Mouse (Mus musculus) CH12.LX (cell line): ENCODE results near the gene Zbtb24. TPM values are rescaled to one million over a fixed set of nuclear protein-coding genes. Genes with fewer than 3 reads are reported as not detected.

Experiments used
- DNase-seq: peaks from one replicate; pipeline ENCODE4 v3.0.0-alpha.2; 2013; ENCODE audit errors: extremely low read depth
- H3K27ac ChIP-seq: 2 replicates; pipeline ENCODE4 v1.5.1; 2012; ENCODE audit warnings: low read depth, mild to moderate bottlenecking, control low read depth, moderate library complexity; ENCODE audit not compliant: insufficient read depth
- H3K27me3 ChIP-seq: replicated peaks from 2 replicates; pipeline ENCODE3; 2012; ENCODE audit warnings: inconsistent platforms
- H3K36me3 ChIP-seq, 2 experiments: replicated peaks in 1 of 2; 2 replicates each; pipeline versions ENCODE3 to v1.6.1; 2012; ENCODE audit warnings: inconsistent platforms in 1 of 2, low read length in 1 of 2, mild to moderate bottlenecking in 1 of 2, mixed read lengths in 1 of 2, moderate library complexity in 1 of 2; ENCODE audit not compliant: control insufficient read depth in 1 of 2, insufficient read depth in 1 of 2
- H3K4me1 ChIP-seq, 2 experiments: 2 replicates each; pipeline ENCODE4 v1.6.1; 2012; ENCODE audit warnings: inconsistent platforms in 1 of 2, moderate library complexity in 1 of 2; ENCODE audit not compliant: insufficient read depth in 2 of 2, control insufficient read depth in 1 of 2
- H3K4me2 ChIP-seq: 2 replicates; pipeline ENCODE4 v1.6.1; 2012; ENCODE audit warnings: low read depth, mild to moderate bottlenecking, control low read depth; ENCODE audit not compliant: poor library complexity, insufficient read depth, severe bottlenecking
- H3K4me3 ChIP-seq, 3 experiments: fragments of 150-350 bp in 1 of 3; sonication (generic) in 1 of 3; replicated peaks in 1 of 3; 2 replicates each; pipeline versions ENCODE3 to v1.5.1; 2011 to 2012; ENCODE audit warnings: low read depth in 2 of 3, low read length in 2 of 3, mild to moderate bottlenecking in 2 of 3, moderate library complexity in 2 of 3, control low read depth in 1 of 3, improper control_type of control experiment in 1 of 3, inconsistent platforms in 1 of 3, mixed read lengths in 1 of 3; ENCODE audit not compliant: poor library complexity in 1 of 3
- H3K79me2 ChIP-seq: replicated peaks from 2 replicates; pipeline ENCODE4 v1.6.1; 2012; ENCODE audit warnings: mild to moderate bottlenecking, moderate library complexity; ENCODE audit not compliant: control insufficient read depth, poor library complexity, insufficient read depth, severe bottlenecking; ENCODE audit errors: extremely low read depth
- H3K9ac ChIP-seq: 2 replicates; pipeline ENCODE4 v1.6.1; 2012; ENCODE audit warnings: low read depth, mild to moderate bottlenecking, control low read depth, moderate library complexity; ENCODE audit not compliant: insufficient read depth
- H3K9me3 ChIP-seq: replicated peaks from 2 replicates; pipeline ENCODE3; 2012; ENCODE audit warnings: low read length, inconsistent platforms, mixed read lengths
- CHD2 ChIP-seq: IDR thresholded peaks from 2 replicates; pipeline ENCODE4 v1.6.1; 2011; ENCODE audit warnings: low read length, improper control_type of control experiment
- CTCF ChIP-seq, 2 experiments: IDR thresholded peaks in 1 of 2; conservative IDR thresholded peaks in 1 of 2; 2 replicates each; pipeline ENCODE4 v1.5.1; 2011 to 2012; ENCODE audit warnings: low read depth in 2 of 2, low read length in 2 of 2, improper control_type of control experiment in 1 of 2, inconsistent platforms in 1 of 2, mild to moderate bottlenecking in 1 of 2, moderate library complexity in 1 of 2
- ELF1 ChIP-seq: IDR thresholded peaks from 2 replicates; pipeline ENCODE4 v1.6.1; 2014; ENCODE audit warnings: low read depth, mild to moderate bottlenecking, inconsistent platforms, low read length, improper control_type of control experiment
- EP300 ChIP-seq: IDR thresholded peaks from 2 replicates; pipeline ENCODE4 v1.6.1; 2011; ENCODE audit warnings: low read length, improper control_type of control experiment
- HCFC1 ChIP-seq: IDR thresholded peaks from 2 replicates; pipeline ENCODE4 v1.6.1; 2012; ENCODE audit warnings: low read depth, mild to moderate bottlenecking, inconsistent platforms, low read length, improper control_type of control experiment
- IRF4 ChIP-seq: IDR thresholded peaks from 2 replicates; pipeline ENCODE4 v1.6.1; 2014; ENCODE audit warnings: low read depth, mild to moderate bottlenecking, inconsistent platforms, low read length, improper control_type of control experiment
- JUN ChIP-seq: IDR thresholded peaks from 2 replicates; pipeline ENCODE4 v1.6.1; 2011; ENCODE audit warnings: low read depth, mild to moderate bottlenecking, low read length, improper control_type of control experiment, moderate library complexity; ENCODE audit not compliant: insufficient read depth
- JUND ChIP-seq: conservative IDR thresholded peaks from 2 replicates; pipeline ENCODE4 v1.6.1; 2011; ENCODE audit warnings: low read depth, low read length, improper control_type of control experiment
- MAFK ChIP-seq: IDR thresholded peaks from 2 replicates; pipeline ENCODE4 v1.6.1; 2011; ENCODE audit warnings: low read length, improper control_type of control experiment; ENCODE audit not compliant: insufficient replicate concordance
- MAX ChIP-seq: IDR thresholded peaks from 2 replicates; pipeline ENCODE4 v1.6.1; 2011; ENCODE audit warnings: low read length, improper control_type of control experiment
- MAZ ChIP-seq: IDR thresholded peaks from 2 replicates; pipeline ENCODE4 v1.6.1; 2012; ENCODE audit warnings: low read depth, mild to moderate bottlenecking, inconsistent platforms, low read length, improper control_type of control experiment, moderate library complexity
- MEF2A ChIP-seq: IDR thresholded peaks from 2 replicates; pipeline ENCODE4 v1.6.1; 2014; ENCODE audit warnings: low read depth, mild to moderate bottlenecking, inconsistent platforms, low read length, improper control_type of control experiment, borderline replicate concordance
- MXI1 ChIP-seq: IDR thresholded peaks from 2 replicates; pipeline ENCODE4 v1.6.1; 2011; ENCODE audit warnings: mild to moderate bottlenecking, low read depth, low read length, improper control_type of control experiment
- POLR2A ChIP-seq: IDR thresholded peaks from 2 replicates; pipeline ENCODE4 v1.6.1; 2011; ENCODE audit warnings: low read depth, mild to moderate bottlenecking, improper control_type of control experiment, low read length
- POLR2AphosphoS2 ChIP-seq: IDR thresholded peaks from 2 replicates; pipeline ENCODE4 v1.6.1; 2011; ENCODE audit warnings: low read depth, low read length, improper control_type of control experiment
- RAD21 ChIP-seq: IDR thresholded peaks from 2 replicates; pipeline ENCODE4 v1.6.1; 2011; ENCODE audit warnings: low read depth, mild to moderate bottlenecking, low read length, improper control_type of control experiment, moderate library complexity
- RCOR1 ChIP-seq: conservative IDR thresholded peaks from 2 replicates; pipeline ENCODE4 v1.6.1; 2012; ENCODE audit warnings: low read depth, mild to moderate bottlenecking, inconsistent platforms, low read length, improper control_type of control experiment
- SMC3 ChIP-seq: IDR thresholded peaks from 2 replicates; pipeline ENCODE4 v1.6.1; 2011; ENCODE audit warnings: low read depth, low read length, improper control_type of control experiment
- TBP ChIP-seq: conservative IDR thresholded peaks from 2 replicates; pipeline ENCODE4 v1.6.1; 2011; ENCODE audit warnings: low read depth, low read length, improper control_type of control experiment
- UBTF ChIP-seq: IDR thresholded peaks from 2 replicates; pipeline ENCODE4 v1.6.1; 2012; ENCODE audit warnings: low read depth, mild to moderate bottlenecking, inconsistent platforms, low read length, improper control_type of control experiment, moderate library complexity
- USF2 ChIP-seq: conservative IDR thresholded peaks from 2 replicates; pipeline ENCODE4 v1.6.1; 2011; ENCODE audit warnings: low read depth, low read length, improper control_type of control experiment
- ZKSCAN1 ChIP-seq: IDR thresholded peaks from 2 replicates; pipeline ENCODE4 v1.6.1; 2012; ENCODE audit warnings: low read depth, inconsistent platforms, low read length, improper control_type of control experiment, borderline replicate concordance
- ZMIZ1 ChIP-seq: IDR thresholded peaks from 2 replicates; pipeline ENCODE4 v1.6.1; 2012; ENCODE audit warnings: low read depth, mild to moderate bottlenecking, inconsistent platforms, low read length, improper control_type of control experiment
- dilution Hi-C: fragments of 300-500 bp; cut with MboI; formaldehyde crosslinking; loops from 2 replicates; pipeline ENCODE4 v1.14.3; 2020; ENCODE audit warnings: low sequenced_read_pairs; ENCODE audit not compliant: extremely low pct_unique_long_range_greater_than_20kb, extremely low pct_ligation_motif_present
- in situ Hi-C: fragments of 300-500 bp; cut with MboI; formaldehyde crosslinking; loops from 3 replicates; pipeline ENCODE4 v1.14.3; 2019; ENCODE audit warnings: low sequenced_read_pairs, low pct_ligation_motif_present, low pct_unique_long_range_greater_than_20kb, mixed read lengths
- polyA plus RNA-seq: library from polyadenylated mRNA; unstranded; fragments of >175 nt; gene quantifications from 2 replicates; pipeline ENCODE4 v1.2.1, GENCODE M21; 2012; ENCODE audit warnings: low read depth; ENCODE audit not compliant: insufficient read length
- total RNA-seq, 2 experiments: library from RNA; depleted of rRNA; stranded (reverse); fragments of 300-350 nt in 1 of 2; fragments of >200 nt in 1 of 2; gene quantifications; 2 replicates each; pipeline ENCODE4 v1.2.3; 2012 to 2014

The Zbtb24 gene
- total and polyA plus RNA-seq, 3 experiments: 11.7 to 14.3 (median 11.8) TPM

GRCm38 (mm10) chr10:41500941-41501340, 50.8 kb downstream of the Zbtb24 start:
- Histone ChIP-seq H3K9ac (no peak overlapping the region), H3K4me2 (no peak overlapping the region), H3K4me3 (no peak overlapping the region), H3K79me2 (no peaks in the 10 kb centered on the region), H3K27me3 (no peaks in the 10 kb centered on the region), H3K36me3 (no peaks in the 10 kb centered on the region), H3K4me1 (no peaks in the 10 kb centered on the region), H3K9me3 (peaks cover 3% of the 10 kb centered on the region), H3K27ac (no peak overlapping the region)
- dilution Hi-C loops (no loop called here), in situ Hi-C loops (loop anchor here (10.0 to 25.0 kb wide), 4 partner anchors 56 to 496 kb away; partner anchors contain the start of genes Cep57l1 and Sesn1)
- no peak for TF ChIP-seq MEF2A
- no peak for TF ChIP-seq MAX
- no peak for TF ChIP-seq ZMIZ1
- no peak for TF ChIP-seq ELF1
- TF ChIP-seq HCFC1: no peak
- TF ChIP-seq MAZ: no peak
- no peak for TF ChIP-seq SMC3
- no peak for TF ChIP-seq ZKSCAN1
- no peak for TF ChIP-seq POLR2AphosphoS2
- no peak for TF ChIP-seq JUND
- TF ChIP-seq USF2: no peak
- TF ChIP-seq POLR2A: no peak
- TF ChIP-seq TBP: no peak
- TF ChIP-seq EP300: no peak
- no peak for TF ChIP-seq CHD2
- TF ChIP-seq RCOR1: no peak
- no peak for DNase-seq

- in situ Hi-C loops: loop anchor here (10.0 to 25.0 kb wide), 4 partner anchors 60 to 500 kb away; partner anchors contain the start of genes Cep57l1 and Sesn1
- Histone ChIP-seq H3K4me3 (no peak overlapping the region), H3K4me1 (no peaks in the 10 kb centered on the region), H3K36me3 (no peaks in the 10 kb centered on the region), H3K9ac (no peak overlapping the region), H3K27ac (no peak overlapping the region), H3K9me3 (no peaks in the 10 kb centered on the region), H3K27me3 (no peaks in the 10 kb centered on the region)
- no peak for DNase-seq
- dilution Hi-C loops: no loop called here
- TF ChIP-seq MEF2A (no peak), IRF4 (no peak), MAFK (no peak), MXI1 (no peak), JUN (no peak), SMC3 (no peak), ELF1 (no peak), UBTF (no peak), CTCF (conservative IDR thresholded peaks at IDR 0.05 in 1 of 2, IDR thresholded peaks at IDR 0.05 in 1 of 2; ENCODE audit: low read depth in 2 of 2, low read length in 2 of 2) (no peak), RAD21 (no peak), USF2 (no peak), POLR2A (no peak), POLR2AphosphoS2 (no peak)
- TF ChIP-seq, all 38 proteins: peak for 0
- no peak overlapping the region for H3K4me2 ChIP-seq
- H3K79me2 ChIP-seq: no peaks in the 10 kb centered on the region
Measured at GRCm38 (mm10) chr10:41504996-41505395, 54.8 kb downstream of the Zbtb24 start.
